Mouse (Mus musculus) layer of hippocampus, adult 18-20 months (tissue): ENCODE measurements at regions not wholly inside any gene's neighbourhood (a gene's known extent, or its start where the extent isn't known, plus 50 kb on each side); places are given as distances from the start of the nearest gene placed in this dataset.

Source experiments
- DNase-seq, 2 experiments: peaks; one replicate each; pipeline ENCODE4 v3.0.0; 2022; ENCODE audit warnings: low spot score in 2 of 2

GRCm38 (mm10) chr10:19532790-19533189 is 59.0 kb upstream of the Ifngr1 start:
- no peak for DNase-seq

GRCm38 (mm10) chr10:19533846-19534245 is 57.9 kb upstream of the Ifngr1 start:
- DNase-seq = no peak
